Mouse (Mus musculus): ENCODE results near the gene Ak1.
A peak's percentile ranks its signal among the peaks of the same experiment; 100 is the strongest.

The Ak1 gene

GRCm38 (mm10) chr2:32621517-32621859, at the start of gene Ak1:
Gene Ak1 (plus strand): TSS chr2:32621758.
- no peak for DNase-seq (ENCODE audit: low spot score)

- DNase-seq (ENCODE audit: low spot score) = no peak
These were observed 49.4 kb upstream of the Ak1 start for GRCm38 (mm10) chr2:32572196-32572595.

GRCm38 (mm10) chr2:32574497-32574896, 47.1 kb upstream of the Ak1 start, which contains the start of gene Pip5kl1:
Gene Pip5kl1 (plus strand): TSS chr2:32574797.
- no peak for DNase-seq (ENCODE audit: low spot score)

GRCm38 (mm10) chr2:32574901-32575585, 46.5 kb upstream of the Ak1 start:
- DNase-seq (ENCODE audit: low spot score) = peak; percentile 59

GRCm38 (mm10) chr2:32575586-32576160, 45.9 kb upstream of the Ak1 start, which contains the start of gene 9430097D07Rik:
Gene 9430097D07Rik (minus strand): TSS chr2:32575684.
- DNase-seq (ENCODE audit: low spot score) = no peak

GRCm38 (mm10) chr2:32576532-32576931, 45.0 kb upstream of the Ak1 start:
- no peak for DNase-seq (ENCODE audit: low spot score)

GRCm38 (mm10) chr2:32578146-32579046, 43.2 kb upstream of the Ak1 start:
- no peak for DNase-seq (ENCODE audit: low spot score)

GRCm38 (mm10) chr2:32581450-32582095, 40.0 kb upstream of the Ak1 start:
- no peak for DNase-seq (ENCODE audit: low spot score)

- peak; percentile 79 for DNase-seq (ENCODE audit: low spot score)
These were observed 38.4 kb upstream of the Ak1 start for GRCm38 (mm10) chr2:32582830-32583799.

GRCm38 (mm10) chr2:32585149-32585714, 36.3 kb upstream of the Ak1 start:
- DNase-seq (ENCODE audit: low spot score) = no peak

GRCm38 (mm10) chr2:32586871-32587351, 34.6 kb upstream of the Ak1 start, which contains the start of gene St6galnac4:
Gene St6galnac4 (plus strand): TSS chr2:32587095.
- DNase-seq (ENCODE audit: low spot score) = peak; percentile 86

- DNase-seq (ENCODE audit: low spot score) = no peak
These were observed 33.7 kb upstream of the Ak1 start for GRCm38 (mm10) chr2:32587731-32588321.

GRCm38 (mm10) chr2:32589213-32589795, 32.3 kb upstream of the Ak1 start:
- DNase-seq (ENCODE audit: low spot score) = no peak

- no peak for DNase-seq (ENCODE audit: low spot score)
These were observed 31.3 kb upstream of the Ak1 start for GRCm38 (mm10) chr2:32590224-32590623.

GRCm38 (mm10) chr2:32591249-32591648, 30.3 kb upstream of the Ak1 start:
- no peak for DNase-seq (ENCODE audit: low spot score)

- no peak for DNase-seq (ENCODE audit: low spot score)
These were observed 24.8 kb upstream of the Ak1 start for GRCm38 (mm10) chr2:32596725-32597124.

- DNase-seq (ENCODE audit: low spot score) = no peak
These were observed 24.3 kb upstream of the Ak1 start for GRCm38 (mm10) chr2:32597248-32597647.

GRCm38 (mm10) chr2:32597699-32598098, 23.9 kb upstream of the Ak1 start:
- no peak for DNase-seq (ENCODE audit: low spot score)

- DNase-seq (ENCODE audit: low spot score) = no peak
These were observed 23.1 kb upstream of the Ak1 start for GRCm38 (mm10) chr2:32598506-32598905.

GRCm38 (mm10) chr2:32599409-32599808, 22.1 kb upstream of the Ak1 start, which contains the start of gene St6galnac6:
Gene St6galnac6 (plus strand): TSS chr2:32599709.
- DNase-seq (ENCODE audit: low spot score) = no peak

Data from c-Kit-positive CD71-positive TER-119-positive erythroid progenitor cells, embryonic 14.5 days (primary cell).